Mouse (Mus musculus) embryonic facial prominence, embryonic 11.5 days (tissue): ENCODE data around the gene Sdf2. TPM values are rescaled to one million over a fixed set of nuclear protein-coding genes. Genes with fewer than 3 reads are reported as not detected.

Experiments used
- ATAC-seq: fragments of 200-750 bp; cut with Nextera tagmentation; replicated peaks from 2 replicates; pipeline ENCODE4 v1.8.0; 2017; ENCODE audit warnings: low read depth; ENCODE audit not compliant: insufficient number of reproducible peaks, low FRiP score, low TSS enrichment
- DNase-seq: peaks from one replicate; pipeline ENCODE4 v3.0.0-alpha.2; 2015; ENCODE audit warnings: low spot score
- H3K27ac ChIP-seq: fragments of 300-500 bp; sonication (generic); replicated peaks from 2 replicates; pipeline ENCODE4 v1.5.1; 2014; ENCODE audit warnings: mild to moderate bottlenecking, low read depth, low read length, control low read depth
- H3K27me3 ChIP-seq: fragments of 300-500 bp; sonication (generic); 2 replicates; pipeline ENCODE4 v1.6.1; 2014; ENCODE audit warnings: mild to moderate bottlenecking, low read length, moderate library complexity, mixed read lengths; ENCODE audit not compliant: control insufficient read depth, insufficient read depth
- H3K36me3 ChIP-seq: fragments of 300-500 bp; sonication (generic); replicated peaks from 2 replicates; pipeline ENCODE4 v1.6.1; 2014; ENCODE audit warnings: low read depth, mild to moderate bottlenecking, low read length, moderate library complexity, mixed read lengths; ENCODE audit not compliant: control insufficient read depth, insufficient read depth
- H3K4me1 ChIP-seq: fragments of 300-500 bp; sonication (generic); 2 replicates; pipeline ENCODE4 v1.6.1; 2014; ENCODE audit warnings: low read length, mixed read lengths; ENCODE audit not compliant: control insufficient read depth, insufficient read depth
- H3K4me2 ChIP-seq: fragments of 300-500 bp; sonication (generic); 2 replicates; pipeline ENCODE4 v1.6.1; 2014; ENCODE audit warnings: low read depth, mild to moderate bottlenecking, control low read depth, low read length, moderate library complexity
- H3K4me3 ChIP-seq: fragments of 300-500 bp; sonication (generic); 2 replicates; pipeline ENCODE4 v1.5.1; 2014; ENCODE audit warnings: low read depth, low read length, control low read depth
- H3K9ac ChIP-seq: fragments of 300-500 bp; sonication (generic); replicated peaks from 2 replicates; pipeline ENCODE4 v1.6.1; 2014; ENCODE audit warnings: mild to moderate bottlenecking, control low read depth, low read length
- H3K9me3 ChIP-seq: fragments of 300-500 bp; sonication (generic); replicated peaks from 2 replicates; pipeline ENCODE4 v1.6.1; 2016; ENCODE audit warnings: mild to moderate bottlenecking, low read length, inconsistent platforms, mixed read lengths; ENCODE audit not compliant: control insufficient read depth
- WGBS: fragments of 180-500 bp; shearing (Covaris S2); extraction: QIAGEN DNeasy Blood & Tissue Kit; methylation state at CpG from one replicate; pipeline ENCODE4 v1.1.7; 2014; 5-methylcytosine and 5-hydroxymethylcytosine counted together
- polyA plus RNA-seq: library from polyadenylated mRNA; unstranded; fragments of >200 nt; fragmentation: Nextera tagmentation; extraction: Ambion mirVana; gene quantifications from 2 replicates; pipeline ENCODE4 v1.2.1, GENCODE M21; 2014

The Sdf2 gene
- polyA plus RNA-seq, 1 experiment from 2014 or later: 47.3 TPM

DNA sequence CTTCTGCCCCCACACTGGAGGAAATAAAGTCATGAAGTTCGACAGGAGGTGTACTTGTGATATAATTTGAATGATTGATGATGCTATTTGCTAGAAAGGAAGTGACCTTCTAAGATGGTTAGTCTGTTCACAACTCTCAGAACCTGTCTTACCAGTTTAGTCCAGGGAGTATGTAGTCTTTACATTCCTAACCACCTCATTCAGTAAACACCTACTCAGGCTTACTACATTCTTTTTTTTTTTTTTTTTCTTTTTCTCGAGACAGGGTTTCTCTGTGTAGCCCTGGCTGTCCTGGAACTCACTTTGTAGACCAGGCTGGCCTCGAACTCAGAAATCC lies 1.4 kb downstream of the Sdf2 start:
- no peak overlapping the region for H3K9ac ChIP-seq
- DNase-seq (no peak), ATAC-seq (no peak)
- no peaks in the 10 kb centered on the region for H3K9me3 ChIP-seq
- H3K27me3 ChIP-seq: no peaks in the 10 kb centered on the region
- no peaks in the 10 kb centered on the region; the same call in 1 of the 2 replicates for H3K36me3 ChIP-seq
- WGBS: 86% methylated on average over 3 of the region's 3 CpGs
- no peak overlapping the region for H3K27ac ChIP-seq
- H3K4me3 ChIP-seq: no peak overlapping the region; the same call in 1 of the 2 replicates
- no peaks in the 10 kb centered on the region; the same call in 1 of the 2 replicates for H3K4me1 ChIP-seq
- peak overlapping the region; percentile 44; the same call in 1 of the 2 replicates for H3K4me2 ChIP-seq

DNA sequence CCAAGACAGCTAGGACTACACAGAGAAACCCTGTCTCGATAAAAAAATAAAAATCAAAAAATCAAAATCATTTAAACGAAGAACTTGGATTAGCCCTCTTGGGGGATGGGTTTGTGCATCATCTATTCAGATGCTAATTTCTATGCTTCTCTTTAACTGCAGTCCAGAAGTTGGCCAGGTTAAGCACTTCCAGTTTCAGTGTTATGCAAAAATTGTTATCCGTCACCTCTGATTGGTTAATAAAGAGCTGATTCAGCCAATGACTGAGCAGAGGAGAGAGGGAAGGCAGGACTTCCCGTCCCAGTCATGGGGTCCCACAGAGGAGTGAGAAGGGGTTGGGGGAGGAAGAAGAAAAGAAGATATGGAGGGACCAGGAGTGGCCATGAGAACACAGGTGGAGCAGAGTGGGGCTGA lies 2.2 kb downstream of the Sdf2 start:
- H3K27ac ChIP-seq: no peak overlapping the region
- no peak overlapping the region for H3K4me2 ChIP-seq
- H3K4me1 ChIP-seq: no peaks in the 10 kb centered on the region; the same call in 1 of the 2 replicates
- ATAC-seq (no peak), DNase-seq (no peak)
- no peaks in the 10 kb centered on the region; the same call in 1 of the 2 replicates for H3K36me3 ChIP-seq
- H3K4me3 ChIP-seq: no peak overlapping the region
- H3K9ac ChIP-seq: no peak overlapping the region
- H3K27me3 ChIP-seq: no peaks in the 10 kb centered on the region
- no peaks in the 10 kb centered on the region for H3K9me3 ChIP-seq
- 56% methylated on average over 4 of the region's 4 CpGs for WGBS

DNA sequence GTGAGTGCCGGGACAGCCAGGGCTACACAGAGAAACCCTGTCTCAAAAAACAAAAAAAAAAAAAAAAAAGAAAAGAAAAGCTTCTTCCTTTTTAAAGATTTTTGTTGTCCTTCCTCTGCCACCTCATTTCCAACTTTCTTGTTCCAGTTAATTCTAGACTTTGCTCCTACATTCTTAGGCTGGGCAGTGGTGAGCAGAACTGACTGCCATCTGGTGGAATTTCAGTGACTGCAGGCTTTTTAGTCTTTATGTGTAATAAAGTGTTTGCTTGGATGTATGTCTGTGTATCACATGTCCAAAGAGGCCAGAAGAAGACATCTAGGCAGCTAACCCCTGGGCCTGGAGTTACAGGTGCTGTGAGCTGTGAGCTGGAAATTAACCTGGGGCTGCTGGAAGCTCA lies 11.1 kb downstream of the Sdf2 start:
- Histone ChIP-seq H3K27ac (no peak overlapping the region), H3K4me2 (no peak overlapping the region), H3K9me3 (no peaks in the 10 kb centered on the region), H3K27me3 (no peaks in the 10 kb centered on the region; the same call in 1 of the 2 replicates), H3K9ac (no peak overlapping the region), H3K4me3 (no peak overlapping the region), H3K36me3 (no peaks in the 10 kb centered on the region), H3K4me1 (no peaks in the 10 kb centered on the region)
- DNase-seq (no peak), ATAC-seq (no peak)
- 88% methylated on average over 1 of the region's 1 CpGs for WGBS

DNA sequence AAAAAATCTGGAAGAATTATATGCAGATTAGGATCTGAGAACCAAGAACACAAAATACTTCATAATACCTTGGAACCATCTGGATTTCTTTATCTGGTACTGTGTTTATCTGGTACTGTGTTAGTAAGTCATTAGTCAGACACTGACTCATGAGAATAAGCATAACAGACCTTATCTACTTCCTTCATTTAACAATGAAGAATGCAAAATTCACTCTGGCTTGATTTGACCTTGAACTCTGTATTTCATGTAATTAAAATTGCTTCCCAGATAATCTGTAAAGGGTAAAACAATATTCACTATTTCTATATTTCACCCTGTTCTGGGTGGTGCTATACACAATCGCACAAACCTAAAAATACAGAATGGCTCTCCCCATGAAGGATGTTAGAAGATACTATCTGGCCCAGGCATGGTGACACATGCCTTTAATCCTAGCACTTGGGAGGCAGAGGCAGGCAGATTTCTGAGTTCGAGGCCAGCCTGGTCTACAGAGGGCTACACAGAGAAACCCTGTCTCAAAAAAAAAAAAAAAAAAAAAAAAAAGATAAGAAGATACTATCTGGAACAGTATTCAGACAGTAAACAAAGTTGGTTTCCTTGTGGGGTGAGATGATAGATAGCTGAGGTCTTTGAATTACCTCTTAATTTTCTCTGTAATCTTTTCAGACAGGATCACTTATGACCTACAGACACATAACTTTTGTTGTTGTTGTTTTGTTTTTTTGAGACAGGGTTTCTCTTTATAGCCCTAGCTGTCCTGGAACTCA lies 15.1 kb downstream of the Sdf2 start:
- ATAC-seq: no peak

GRCm38 (mm10) chr11:78261380-78262352 lies 16.1 kb downstream of the Sdf2 start, which contains the start of gene 2610507B11Rik:
Gene 2610507B11Rik (plus strand): TSS chr11:78261752.
- WGBS: under 1% methylated on average over 109 of the region's 115 CpGs
- no peaks in the 10 kb centered on the region for H3K4me1 ChIP-seq

More for the DNA sequence above, 15.1 kb downstream of the Sdf2 start:
- Histone ChIP-seq H3K27ac (no peak overlapping the region), H3K27me3 (no peaks in the 10 kb centered on the region; the same call in 1 of the 2 replicates), H3K4me2 (no peak overlapping the region; the same call in 1 of the 2 replicates), H3K4me1 (no peaks in the 10 kb centered on the region), H3K4me3 (peak overlapping the region; percentile 67; the same call in 1 of the 2 replicates), H3K9ac (no peak overlapping the region), H3K9me3 (no peaks in the 10 kb centered on the region), H3K36me3 (peaks cover 4% of the 10 kb centered on the region)
- WGBS: 98% methylated on average over 2 of the region's 2 CpGs
- DNase-seq: no peak

DNA sequence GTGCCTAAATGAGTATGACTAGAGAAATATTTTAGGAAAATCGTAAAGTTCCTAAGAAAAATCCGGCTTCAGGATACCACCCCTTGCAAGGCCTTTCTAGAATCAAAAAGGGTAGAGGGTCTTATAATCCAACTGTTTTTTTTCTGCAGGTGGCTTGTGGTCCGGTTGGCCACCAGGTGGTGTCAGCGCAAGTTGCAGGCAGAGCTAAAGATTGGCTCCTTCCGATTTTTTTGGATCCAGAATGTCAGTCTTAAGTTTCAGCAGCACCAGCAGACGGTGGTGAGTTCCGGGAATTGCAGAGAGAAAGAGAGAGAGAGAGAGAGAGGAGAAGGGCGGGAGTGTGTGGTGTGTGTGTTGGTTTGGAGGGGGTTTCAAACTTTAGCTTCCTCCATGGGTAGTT lies 17.0 kb downstream of the Sdf2 start:
- no peak overlapping the region for H3K27ac ChIP-seq
- peak overlapping the region; percentile 67 for H3K4me3 ChIP-seq
- DNase-seq: peak; percentile 85
- no peak overlapping the region for H3K9ac ChIP-seq
- 3% methylated on average over 8 of the region's 8 CpGs for WGBS
- no peak for ATAC-seq
- no peaks in the 10 kb centered on the region for H3K4me1 ChIP-seq
- no peaks in the 10 kb centered on the region; the same call in 1 of the 2 replicates for H3K27me3 ChIP-seq
- peak overlapping the region; percentile 43 for H3K4me2 ChIP-seq
- H3K9me3 ChIP-seq: no peaks in the 10 kb centered on the region
- H3K36me3 ChIP-seq: peaks cover 13% of the 10 kb centered on the region

More at GRCm38 (mm10) chr11:78261380-78262352, 16.1 kb downstream of the Sdf2 start, which contains the start of gene 2610507B11Rik:
- peak; percentile 91 for ATAC-seq
- H3K27ac ChIP-seq: 0 out of 2 replicates have a peak within 1 kb of the TSS, but pooled peaks have one; percentile 15
- no peaks in the 10 kb centered on the region for H3K9me3 ChIP-seq
- peak within 1 kb of the TSS; percentile 66 for H3K9ac ChIP-seq
- peak; percentile 95 for DNase-seq
- peak within 1 kb of the TSS; percentile 43 for H3K4me2 ChIP-seq
- peaks cover 9% of the 10 kb centered on the region for H3K36me3 ChIP-seq
- H3K27me3 ChIP-seq: no peaks in the 10 kb centered on the region; the same call in 1 of the 2 replicates
- peak within 1 kb of the TSS; percentile 67 for H3K4me3 ChIP-seq

- Histone ChIP-seq H3K9me3 (no peaks in the 10 kb centered on the region), H3K27me3 (no peaks in the 10 kb centered on the region), H3K9ac (no peak overlapping the region), H3K4me1 (no peaks in the 10 kb centered on the region), H3K36me3 (peaks cover 21% of the 10 kb centered on the region), H3K27ac (no peak overlapping the region), H3K4me3 (no peak overlapping the region), H3K4me2 (no peak overlapping the region)
- WGBS: 93% methylated on average over 6 of the region's 6 CpGs
- ATAC-seq: no peak
- DNase-seq: no peak
These were observed 20.0 kb downstream of the Sdf2 start for GRCm38 (mm10) chr11:78265571-78265970.
